Mouse (Mus musculus) 3134 (cell line): ENCODE measurements around the gene Limd1.

Source experiments
- DNase-seq: peaks from one replicate; pipeline ENCODE4 v3.0.0-alpha.2; 2011; ENCODE audit warnings: low spot score; ENCODE audit not compliant: insufficient read length; ENCODE audit errors: extremely low read depth

Gene Limd1

GRCm38 (mm10) chr9:123539823-123540222 is 61.3 kb downstream of the Limd1 start:
- DNase-seq, result no peak

GRCm38 (mm10) chr9:123554599-123554998 is 76.1 kb downstream of the Limd1 start:
- no peak for DNase-seq
